Mouse (Mus musculus): ENCODE data around the gene S100a5. TPM values are rescaled to one million over a fixed set of nuclear protein-coding genes. Genes with fewer than 3 reads are reported as not detected.

Gene S100a5
- polyA plus RNA-seq, 1 experiment, result not detected

GRCm38 (mm10) chr3:90607361-90607760, 962 bp upstream of the S100a5 start:
- TF ChIP-seq POLR2A (IDR thresholded peaks at IDR 0.05; ENCODE audit: extremely low read depth, insufficient read depth, low read length) (no peak), CTCF (IDR thresholded peaks at IDR 0.05; ENCODE audit: extremely low read depth, insufficient read depth, low read length) (no peak)
- H3K4me1 ChIP-seq (ENCODE audit: control insufficient read depth, insufficient read depth, low read length), result peaks cover 5% of the 10 kb centered on the region
- H3K27ac ChIP-seq (ENCODE audit: insufficient read depth, low read length), result no peak overlapping the region
- H3K4me3 ChIP-seq (ENCODE audit: insufficient read depth, low read length), result no peak overlapping the region

DNA sequence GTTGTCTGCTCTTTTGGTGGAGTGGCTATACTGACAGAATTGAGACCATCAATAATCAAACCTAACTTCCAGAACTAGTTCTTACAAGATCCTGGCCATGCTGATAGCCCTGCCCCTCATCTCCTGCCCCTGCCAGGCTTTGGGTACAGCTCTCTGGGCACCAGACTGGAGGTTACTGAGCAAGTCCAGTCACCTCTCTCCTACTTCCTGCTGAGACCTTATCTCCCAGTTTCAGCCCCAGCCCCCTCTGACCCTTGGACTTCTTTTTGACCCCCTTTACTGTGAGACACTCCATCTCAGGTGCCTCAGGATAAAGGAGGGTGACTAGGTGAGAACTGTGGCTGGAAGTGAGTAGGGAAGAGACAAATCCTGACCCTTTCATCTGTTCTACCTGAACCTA, 779 bp downstream of the S100a5 start:
- peaks cover 5% of the 10 kb centered on the region for H3K4me1 ChIP-seq (ENCODE audit: control insufficient read depth, insufficient read depth, low read length)
- TF ChIP-seq POLR2A (IDR thresholded peaks at IDR 0.05; ENCODE audit: extremely low read depth, insufficient read depth, low read length), result no peak
- no peak for TF ChIP-seq CTCF (IDR thresholded peaks at IDR 0.05; ENCODE audit: extremely low read depth, insufficient read depth, low read length)
- no peak overlapping the region for H3K4me3 ChIP-seq (ENCODE audit: insufficient read depth, low read length)
- no peak overlapping the region for H3K27ac ChIP-seq (ENCODE audit: insufficient read depth, low read length)

DNA sequence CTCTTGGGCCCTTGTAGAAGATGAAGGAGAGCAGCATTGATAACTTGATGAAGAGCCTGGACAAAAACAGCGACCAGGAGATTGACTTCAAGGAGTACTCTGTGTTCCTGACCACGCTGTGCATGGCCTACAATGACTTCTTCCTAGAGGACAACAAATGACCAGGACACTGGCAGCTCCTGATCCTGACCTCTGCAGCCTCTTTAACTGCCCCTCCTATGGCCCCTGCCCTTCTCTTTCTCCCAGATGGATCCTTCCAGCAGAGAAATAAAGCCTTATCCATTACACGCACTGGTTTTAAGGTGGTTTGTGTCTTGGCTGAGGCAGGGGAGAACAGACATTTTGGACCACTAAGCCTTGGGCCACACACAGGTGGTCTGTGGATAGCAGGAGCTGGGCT, 3.2 kb downstream of the S100a5 start:
- Histone ChIP-seq H3K27ac (ENCODE audit: insufficient read depth, low read length) (no peak overlapping the region), H3K4me3 (ENCODE audit: insufficient read depth, low read length) (no peak overlapping the region), H3K4me1 (ENCODE audit: control insufficient read depth, insufficient read depth, low read length) (peaks cover 1% of the 10 kb centered on the region; the same call in 1 of the 2 replicates)
- TF ChIP-seq CTCF (IDR thresholded peaks at IDR 0.05; ENCODE audit: extremely low read depth, insufficient read depth, low read length) (no peak), POLR2A (IDR thresholded peaks at IDR 0.05; ENCODE audit: extremely low read depth, insufficient read depth, low read length) (no peak)

DNA sequence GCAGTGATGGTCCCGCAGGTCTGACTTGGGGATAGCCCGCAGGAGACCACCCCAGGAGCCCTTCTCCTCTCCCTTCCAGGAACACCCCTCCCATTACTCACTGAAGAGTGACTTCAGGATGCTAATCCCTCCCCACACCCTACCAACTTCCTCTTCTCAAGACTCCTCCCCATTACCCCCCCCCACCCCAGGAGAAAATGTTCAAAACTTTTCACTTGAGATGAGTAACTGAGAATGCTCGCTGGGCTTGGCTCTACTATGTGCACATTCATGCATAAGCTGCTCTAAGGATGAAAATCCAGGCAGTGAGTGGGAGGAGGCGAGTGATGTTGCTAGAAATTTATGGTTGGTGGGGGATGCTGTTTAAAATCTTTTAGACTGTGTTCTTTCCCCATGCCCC, 3.7 kb downstream of the S100a5 start:
- TF ChIP-seq CTCF (IDR thresholded peaks at IDR 0.05; ENCODE audit: extremely low read depth, insufficient read depth, low read length), result no peak
- no peak for TF ChIP-seq POLR2A (IDR thresholded peaks at IDR 0.05; ENCODE audit: extremely low read depth, insufficient read depth, low read length)
- Histone ChIP-seq H3K4me1 (ENCODE audit: control insufficient read depth, insufficient read depth, low read length) (peaks cover 1% of the 10 kb centered on the region; the same call in 1 of the 2 replicates), H3K4me3 (ENCODE audit: insufficient read depth, low read length) (no peak overlapping the region), H3K27ac (ENCODE audit: insufficient read depth, low read length) (no peak overlapping the region)

DNA sequence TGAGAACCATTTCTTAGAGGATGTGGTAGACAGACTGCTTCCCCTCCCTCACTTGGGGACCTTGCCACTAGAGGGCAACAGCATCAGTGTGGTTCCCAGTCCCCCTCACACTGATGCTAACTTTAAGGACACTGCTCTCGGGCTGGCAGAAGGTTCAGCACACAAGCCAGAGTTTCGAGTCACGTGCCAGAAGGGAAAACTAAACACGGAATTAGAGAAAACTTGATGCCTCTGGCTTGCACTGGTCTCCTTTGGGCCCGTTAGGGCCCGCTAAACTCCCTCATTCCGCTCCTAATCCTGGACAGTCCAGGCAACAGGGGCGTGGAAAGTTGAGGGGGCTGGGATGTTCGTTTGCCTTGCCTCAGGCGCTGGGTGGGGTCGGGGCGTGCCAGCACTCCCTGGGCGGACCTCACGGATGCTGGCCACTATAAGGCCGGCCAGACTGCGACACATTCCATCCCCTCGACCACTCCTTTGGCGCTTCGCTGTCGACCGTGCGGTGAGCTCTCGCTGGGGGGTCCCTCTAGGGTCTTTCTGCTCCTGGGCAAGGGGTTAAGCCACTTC, 4.5 kb downstream of the S100a5 start, which contains the start of gene S100a6:
Gene S100a6, plus strand, starts transcription at position 155 of the 564 bp plus-strand sequence.
- Histone ChIP-seq H3K4me3 (ENCODE audit: insufficient read depth, low read length) (peak within 1 kb of the TSS; percentile 30), H3K4me1 (ENCODE audit: control insufficient read depth, insufficient read depth, low read length) (peaks cover 1% of the 10 kb centered on the region; the same call in 1 of the 2 replicates), H3K27ac (ENCODE audit: insufficient read depth, low read length) (no peak within 1 kb of the TSS)
- peak; percentile 55 for TF ChIP-seq CTCF (IDR thresholded peaks at IDR 0.05; ENCODE audit: extremely low read depth, insufficient read depth, low read length)
- no peak for TF ChIP-seq POLR2A (IDR thresholded peaks at IDR 0.05; ENCODE audit: extremely low read depth, insufficient read depth, low read length)

- Histone ChIP-seq H3K27ac (ENCODE audit: insufficient read depth, low read length) (no peak overlapping the region), H3K4me1 (ENCODE audit: control insufficient read depth, insufficient read depth, low read length) (peaks cover 1% of the 10 kb centered on the region; the same call in 1 of the 2 replicates), H3K4me3 (ENCODE audit: insufficient read depth, low read length) (peak overlapping the region; percentile 30; the same call in 1 of the 2 replicates)
- TF ChIP-seq POLR2A (IDR thresholded peaks at IDR 0.05; ENCODE audit: extremely low read depth, insufficient read depth, low read length) (no peak), CTCF (IDR thresholded peaks at IDR 0.05; ENCODE audit: extremely low read depth, insufficient read depth, low read length) (no peak)
Observed at GRCm38 (mm10) chr3:90613461-90614147, 5.3 kb downstream of the S100a5 start.

GRCm38 (mm10) chr3:90614148-90614530, 5.8 kb downstream of the S100a5 start:
- no peak overlapping the region for H3K27ac ChIP-seq (ENCODE audit: insufficient read depth, low read length)
- H3K4me1 ChIP-seq (ENCODE audit: control insufficient read depth, insufficient read depth, low read length), result peaks cover 1% of the 10 kb centered on the region; the same call in 1 of the 2 replicates
- H3K4me3 ChIP-seq (ENCODE audit: insufficient read depth, low read length), result no peak overlapping the region
- TF ChIP-seq POLR2A (IDR thresholded peaks at IDR 0.05; ENCODE audit: extremely low read depth, insufficient read depth, low read length), result no peak
- no peak for TF ChIP-seq CTCF (IDR thresholded peaks at IDR 0.05; ENCODE audit: extremely low read depth, insufficient read depth, low read length)

GRCm38 (mm10) chr3:90614611-90615251, 6.4 kb downstream of the S100a5 start:
- Histone ChIP-seq H3K27ac (ENCODE audit: insufficient read depth, low read length) (no peak overlapping the region), H3K4me1 (ENCODE audit: control insufficient read depth, insufficient read depth, low read length) (peaks cover 1% of the 10 kb centered on the region; the same call in 1 of the 2 replicates), H3K4me3 (ENCODE audit: insufficient read depth, low read length) (no peak overlapping the region)
- TF ChIP-seq CTCF (IDR thresholded peaks at IDR 0.05; ENCODE audit: extremely low read depth, insufficient read depth, low read length) (no peak), POLR2A (IDR thresholded peaks at IDR 0.05; ENCODE audit: extremely low read depth, insufficient read depth, low read length) (no peak)

- Histone ChIP-seq H3K27ac (ENCODE audit: insufficient read depth, low read length) (no peak overlapping the region), H3K4me1 (ENCODE audit: control insufficient read depth, insufficient read depth, low read length) (peaks cover 1% of the 10 kb centered on the region; the same call in 1 of the 2 replicates), H3K4me3 (ENCODE audit: insufficient read depth, low read length) (no peak overlapping the region)
- TF ChIP-seq POLR2A (IDR thresholded peaks at IDR 0.05; ENCODE audit: extremely low read depth, insufficient read depth, low read length), result no peak
- TF ChIP-seq CTCF (IDR thresholded peaks at IDR 0.05; ENCODE audit: extremely low read depth, insufficient read depth, low read length), result peak; percentile 81
Observed at GRCm38 (mm10) chr3:90615415-90615814, 7.1 kb downstream of the S100a5 start.
